Mouse (Mus musculus): ENCODE measurements around the gene Eif4g1.
A peak's percentile ranks its signal among the peaks of the same experiment; 100 is the strongest.

The Eif4g1 gene

DNA sequence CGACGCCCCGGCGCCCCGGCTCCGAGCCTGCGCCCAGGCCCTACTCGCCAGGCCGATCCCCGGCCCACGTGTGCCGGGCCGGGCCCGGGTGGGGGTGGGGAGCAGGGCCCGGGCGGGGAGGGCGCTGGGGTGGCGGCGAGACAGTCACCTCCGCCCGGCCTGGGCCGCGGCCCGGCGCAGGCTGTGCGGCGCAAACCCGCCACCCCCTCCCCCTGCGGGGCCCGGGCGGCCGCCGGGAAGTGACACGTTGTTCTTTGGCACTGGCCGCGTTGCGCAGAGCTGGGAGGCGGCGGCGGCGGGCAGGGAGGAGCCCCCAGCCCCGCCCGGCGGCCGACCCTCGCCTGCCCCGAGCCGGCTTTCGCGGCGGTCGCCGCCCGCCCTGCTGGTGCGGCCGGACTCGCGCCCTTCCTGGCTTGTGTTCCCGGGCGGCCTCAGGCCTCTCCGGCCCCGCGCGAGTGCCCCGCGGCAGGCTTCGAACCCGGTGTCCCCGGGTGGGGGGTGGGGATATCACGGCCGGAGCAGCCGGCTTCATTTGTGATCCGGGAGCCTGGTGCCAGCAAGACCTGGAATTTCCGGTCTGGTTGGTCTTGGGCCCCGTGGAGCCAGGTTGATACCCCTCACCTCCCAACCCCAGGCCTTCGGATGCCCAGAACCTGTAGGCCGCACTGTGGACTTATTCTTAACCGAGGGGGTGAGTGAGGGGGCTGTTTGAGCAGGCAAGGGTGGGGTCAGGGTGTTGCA lies 5.0 kb downstream of the Eif4g1 start:
- peak; percentile 20 to 35 for DNase-seq (ENCODE audit: low spot score in 2 of 2)

DNA sequence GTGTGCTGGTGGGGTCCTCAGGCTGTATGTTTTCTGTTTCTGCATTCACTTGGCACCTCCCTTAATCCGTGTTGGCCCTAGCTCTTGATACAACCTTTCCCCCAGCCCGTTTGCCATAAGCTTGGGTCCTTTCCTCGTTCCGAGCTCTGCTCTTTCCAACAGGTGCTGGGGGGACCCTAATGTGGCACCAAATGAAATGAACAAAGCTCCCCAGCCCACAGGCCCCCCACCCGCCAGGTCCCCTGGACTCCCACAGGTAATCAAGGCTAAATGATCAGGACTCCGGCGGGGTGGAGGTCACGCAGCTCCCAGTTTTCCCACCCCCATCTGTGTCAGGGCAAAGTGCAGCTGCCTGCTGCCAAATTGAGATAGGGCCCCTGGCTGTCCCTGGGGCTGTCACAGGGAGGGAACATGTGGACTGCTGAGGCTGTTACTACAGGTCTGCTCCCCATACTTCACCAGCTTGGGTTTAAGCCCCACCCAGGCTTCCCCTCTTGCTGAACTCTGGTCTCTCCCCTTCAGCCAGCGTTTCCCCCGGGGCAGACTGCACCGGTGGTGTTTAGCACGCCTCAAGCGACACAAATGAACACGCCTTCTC lies 5.7 kb downstream of the Eif4g1 start:
- DNase-seq (ENCODE audit: low spot score in 2 of 2), result peak; percentile 22 to 29

DNA sequence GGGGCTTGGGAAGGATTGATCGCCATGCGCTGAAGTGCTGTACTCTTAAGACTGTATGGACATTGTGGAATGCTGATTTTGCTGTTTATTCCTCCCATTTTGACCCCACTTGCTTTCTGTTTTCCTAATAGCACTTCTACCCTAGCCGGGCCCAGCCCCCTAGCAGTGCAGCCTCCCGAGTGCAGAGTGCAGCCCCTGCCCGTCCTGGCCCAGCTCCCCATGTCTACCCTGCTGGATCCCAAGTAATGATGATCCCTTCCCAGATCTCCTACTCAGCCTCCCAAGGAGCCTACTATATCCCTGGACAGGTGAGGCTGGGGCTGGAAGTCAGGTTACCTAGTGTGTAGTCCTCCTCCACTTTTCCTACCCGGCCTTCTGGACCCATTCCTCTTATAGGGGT lies 7.1 kb downstream of the Eif4g1 start:
- no peak for DNase-seq (ENCODE audit: low spot score in 2 of 2)

DNA sequence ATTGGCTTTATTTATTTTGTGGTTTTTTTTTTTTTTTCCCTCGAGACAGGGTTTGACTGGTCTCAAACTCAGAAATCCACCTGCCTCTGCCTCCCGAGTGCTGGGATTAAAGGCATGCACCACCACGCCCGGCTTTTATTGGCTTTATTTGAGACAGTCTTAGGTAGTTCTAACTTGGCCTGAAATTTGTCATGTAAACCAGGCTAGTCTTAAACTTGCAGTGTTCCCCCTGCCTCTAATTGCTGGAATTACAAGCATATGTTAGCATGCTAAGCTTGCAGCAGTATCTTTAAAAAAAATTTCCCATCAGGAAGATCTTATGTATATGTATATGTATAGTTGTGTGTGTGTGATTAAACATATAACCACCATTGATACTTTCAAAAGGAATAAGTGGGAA lies 8.6 kb downstream of the Eif4g1 start:
- no peak for DNase-seq (ENCODE audit: low spot score in 2 of 2)

DNA sequence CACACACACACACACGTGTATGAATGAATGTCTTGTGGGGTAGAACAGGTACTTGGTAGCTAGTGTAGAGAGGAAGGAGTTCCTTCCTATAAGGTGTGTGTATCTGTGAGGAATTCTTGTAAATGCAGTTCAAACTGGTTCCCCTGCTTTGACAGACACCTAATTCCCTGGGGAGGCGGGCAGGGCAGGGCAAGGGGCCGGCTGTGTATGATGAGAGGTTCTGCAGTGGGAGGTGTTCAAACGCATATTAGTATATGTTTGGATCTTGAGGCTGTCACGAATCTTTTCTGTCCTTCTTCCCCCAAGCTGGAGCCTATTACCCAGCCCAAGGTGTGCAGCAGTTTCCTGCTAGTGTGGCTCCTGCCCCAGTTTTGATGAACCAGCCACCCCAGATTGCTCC lies 9.3 kb downstream of the Eif4g1 start:
- no peak for DNase-seq (ENCODE audit: low spot score in 2 of 2)

DNA sequence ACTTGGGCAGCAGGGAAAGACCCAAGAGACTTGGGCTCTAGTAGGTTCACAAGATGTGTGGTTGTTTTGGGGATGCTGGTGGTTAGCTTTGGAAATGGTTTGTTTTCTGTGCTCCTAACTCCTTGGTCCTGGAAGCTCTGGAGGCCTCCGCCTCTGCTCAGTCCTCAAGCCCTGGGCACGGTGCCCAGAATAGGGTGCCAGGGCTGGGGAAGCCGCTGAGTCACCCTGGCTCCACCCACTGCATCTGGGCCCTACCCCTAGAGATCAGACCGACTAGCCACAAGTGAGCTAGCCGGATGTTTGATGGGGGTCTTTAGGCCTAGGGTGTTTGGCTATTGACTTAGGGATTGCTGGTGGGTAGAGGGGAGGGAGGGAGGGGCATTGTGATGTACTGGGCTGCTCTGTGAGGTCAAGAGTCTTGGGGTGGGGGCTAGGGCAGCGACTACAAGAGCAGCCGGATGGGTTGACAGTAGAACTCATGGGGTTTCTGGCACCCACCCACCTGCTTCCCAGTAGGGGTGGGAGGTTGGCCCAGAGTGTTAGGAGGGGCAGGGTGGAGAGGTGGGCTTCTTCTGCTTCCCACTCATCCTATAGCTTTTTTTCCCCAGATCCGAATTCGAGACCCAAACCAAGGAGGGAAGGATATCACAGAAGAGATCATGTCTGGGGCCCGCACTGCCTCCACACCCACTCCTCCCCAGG lies 10.0 kb downstream of the Eif4g1 start:
- peak; percentile 78 to 85 for DNase-seq (ENCODE audit: low spot score in 2 of 2)

DNA sequence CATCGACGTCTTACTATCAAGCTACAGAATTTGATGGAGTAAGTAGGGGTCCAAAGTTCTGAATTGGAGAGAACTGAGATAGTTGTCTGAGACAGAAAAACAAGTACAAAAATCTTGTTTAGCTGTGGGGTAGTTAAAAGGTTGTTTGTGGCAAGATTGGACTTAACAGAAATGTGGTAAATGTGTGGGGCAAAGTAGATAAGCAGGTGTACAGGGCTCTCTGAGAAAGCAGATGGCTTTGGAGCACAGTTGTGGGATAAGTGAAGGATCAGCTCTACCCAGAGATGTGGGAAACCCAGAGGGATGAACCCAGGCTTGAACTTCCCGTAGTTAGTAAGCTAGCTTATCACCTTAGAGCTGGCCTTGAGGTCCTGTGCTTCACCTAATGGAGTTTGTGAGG lies 22.7 kb downstream of the Eif4g1 start:
- DNase-seq (ENCODE audit: low spot score in 2 of 2), result no peak

DNA sequence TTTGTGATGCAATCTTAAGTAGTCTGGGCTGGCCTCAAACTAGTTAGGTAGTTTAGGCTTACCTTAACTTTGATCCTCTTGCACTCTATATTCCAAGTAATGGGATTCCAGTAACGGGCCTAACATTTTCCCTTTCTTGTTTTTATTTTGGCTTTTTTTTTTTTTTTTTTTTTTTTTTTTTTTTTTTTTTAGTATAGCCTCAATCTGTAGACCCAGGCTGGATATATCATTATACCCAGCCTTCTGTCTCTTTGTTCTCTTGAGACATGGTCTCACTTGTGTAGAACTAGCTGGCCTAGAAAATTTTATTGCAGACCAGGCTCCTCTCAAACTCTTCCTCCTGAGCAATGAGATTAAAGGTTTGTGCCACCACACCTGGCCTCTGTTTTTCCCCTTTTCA lies 23.5 kb downstream of the Eif4g1 start:
- no peak for DNase-seq (ENCODE audit: low spot score in 2 of 2)

DNA sequence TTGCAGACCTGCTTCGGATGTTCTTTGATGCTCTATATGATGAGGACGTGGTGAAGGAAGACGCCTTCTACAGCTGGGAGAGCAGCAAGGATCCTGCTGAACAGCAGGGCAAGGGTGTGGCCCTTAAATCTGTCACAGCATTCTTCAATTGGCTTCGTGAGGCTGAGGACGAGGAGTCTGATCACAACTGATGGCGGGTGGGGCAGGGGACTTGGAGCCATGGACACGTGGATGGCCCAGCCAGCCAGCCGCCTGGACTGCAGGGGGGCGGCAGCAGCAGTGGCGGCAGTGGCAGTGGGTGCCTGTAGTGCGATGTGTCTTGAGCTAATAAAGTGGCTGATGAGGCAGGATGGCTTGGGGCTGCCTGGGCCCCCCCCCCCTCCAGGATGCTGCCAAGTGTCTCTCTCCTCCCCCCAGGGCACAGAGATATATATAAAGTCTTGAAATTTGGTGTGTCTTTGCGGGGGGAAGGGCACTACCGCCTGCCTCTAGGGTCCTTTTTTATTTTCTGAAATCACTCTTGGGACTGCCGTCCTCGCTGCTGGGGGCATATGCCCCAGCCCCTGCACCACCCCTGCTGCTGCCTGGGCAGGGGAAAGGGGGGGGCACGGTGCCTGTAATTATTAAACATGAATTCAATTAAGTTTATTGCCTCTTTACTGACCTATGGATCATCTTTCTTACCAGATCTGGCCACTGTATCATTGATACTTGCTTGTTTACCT lies 24.3 kb downstream of the Eif4g1 start:
- DNase-seq (ENCODE audit: low spot score in 2 of 2), result no peak

DNA sequence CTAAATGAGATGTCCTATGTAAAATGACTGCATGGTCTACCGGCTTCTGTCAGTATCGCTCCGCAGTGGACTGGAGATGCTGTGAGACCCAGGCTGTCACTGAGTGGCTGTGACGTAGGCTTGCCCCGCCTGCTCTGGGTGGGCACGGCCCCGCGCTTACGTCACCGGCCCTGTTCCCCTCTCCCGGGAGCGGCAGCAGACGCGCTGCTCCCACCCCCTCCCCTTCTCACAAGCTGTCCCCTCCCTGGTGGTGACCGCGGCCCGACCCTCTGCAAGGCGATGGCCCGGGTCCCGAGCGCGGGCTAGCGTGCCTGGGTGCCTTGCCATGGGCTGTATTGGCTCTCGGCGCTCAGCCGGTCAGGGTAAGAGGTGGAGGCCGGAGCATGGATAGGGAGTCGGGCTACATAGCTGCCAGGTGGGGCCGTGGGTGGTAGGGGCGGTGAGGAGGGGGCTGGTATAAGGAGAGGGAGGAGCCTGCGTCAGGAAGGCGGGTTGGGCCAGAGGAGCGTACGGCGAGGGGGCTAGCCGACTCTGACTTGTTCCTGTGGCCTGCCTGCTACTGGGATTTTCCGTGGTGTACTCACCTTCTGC lies 25.1 kb downstream of the Eif4g1 start, which contains the start of gene Fam131a:
Gene Fam131a, plus strand, starts transcription at position 131 of the 591 bp plus-strand sequence.
- DNase-seq (ENCODE audit: low spot score in 2 of 2), result peak; percentile 49 to 59

DNA sequence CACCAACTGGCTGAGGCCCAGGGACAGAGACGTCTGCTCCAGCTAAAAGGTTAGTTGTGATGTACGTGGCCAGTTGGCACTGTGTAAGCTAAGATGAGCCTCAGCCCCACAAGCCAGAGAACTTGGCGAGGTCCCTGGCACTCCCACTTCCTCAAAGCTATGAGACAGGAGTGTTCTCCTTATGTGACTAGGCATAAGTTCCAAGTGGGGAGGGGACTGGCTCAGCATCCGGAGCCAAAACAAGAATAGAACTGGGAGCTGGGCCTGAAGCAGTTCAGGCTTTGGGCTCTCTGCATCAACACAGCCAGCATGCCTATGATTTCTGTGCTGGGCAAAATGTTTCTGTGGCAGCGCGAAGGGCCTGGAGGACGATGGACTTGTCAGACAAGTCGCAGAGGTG lies 26.7 kb downstream of the Eif4g1 start:
- DNase-seq (ENCODE audit: low spot score in 2 of 2), result no peak

DNA sequence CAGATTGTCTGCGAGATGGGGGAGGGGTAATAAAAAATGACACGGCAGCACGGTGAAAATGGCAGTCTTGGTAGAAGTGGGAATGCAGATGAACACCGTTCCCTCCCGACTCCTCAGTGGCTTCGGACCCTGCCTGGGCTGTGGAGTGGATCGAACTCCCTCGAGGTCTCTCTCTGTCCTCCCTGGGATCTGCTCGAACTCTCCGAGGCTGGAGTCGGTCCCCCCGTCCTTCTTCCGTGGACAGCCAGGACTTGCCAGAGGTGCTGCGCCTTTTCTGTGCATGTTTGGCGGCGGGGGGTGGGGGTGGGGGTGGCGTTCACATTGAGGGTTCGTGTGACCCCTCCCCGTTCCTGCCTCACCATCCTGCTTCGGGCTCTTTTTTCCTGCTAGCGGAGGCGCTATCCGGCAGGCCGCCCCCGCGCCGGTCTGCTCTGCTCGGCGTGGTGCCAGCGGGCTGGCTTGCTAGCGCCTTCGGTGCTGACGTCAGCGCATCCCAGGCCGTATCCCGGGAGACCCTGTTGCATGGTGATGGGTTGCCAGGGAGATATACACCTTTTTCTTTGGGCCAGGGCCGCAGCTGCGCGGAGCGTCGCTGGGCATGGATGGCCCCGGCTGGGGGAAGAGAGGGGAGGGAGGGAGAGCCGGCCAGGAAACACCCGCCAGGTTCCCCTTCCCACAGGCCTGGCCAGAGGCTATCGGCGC lies 27.7 kb downstream of the Eif4g1 start:
- no peak for DNase-seq (ENCODE audit: low spot score in 2 of 2)

DNA sequence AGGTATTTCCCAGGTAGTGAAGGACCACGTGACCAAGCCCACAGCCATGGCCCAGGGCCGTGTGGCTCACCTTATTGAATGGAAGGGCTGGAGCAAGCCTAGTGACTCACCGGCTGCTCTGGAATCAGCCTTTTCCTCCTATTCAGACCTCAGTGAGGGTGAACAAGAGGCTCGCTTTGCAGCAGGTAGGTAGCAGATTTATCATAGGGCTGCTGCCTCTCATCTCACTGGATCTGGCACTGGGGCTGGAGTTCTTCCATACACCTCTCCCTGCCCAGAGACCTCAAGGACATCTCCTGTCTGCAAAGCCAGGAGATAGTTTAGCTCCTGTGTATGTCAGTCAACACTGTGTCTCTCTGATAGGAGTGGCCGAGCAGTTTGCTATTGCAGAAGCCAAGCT lies 31.2 kb downstream of the Eif4g1 start:
- DNase-seq (ENCODE audit: low spot score in 2 of 2), result no peak

DNA sequence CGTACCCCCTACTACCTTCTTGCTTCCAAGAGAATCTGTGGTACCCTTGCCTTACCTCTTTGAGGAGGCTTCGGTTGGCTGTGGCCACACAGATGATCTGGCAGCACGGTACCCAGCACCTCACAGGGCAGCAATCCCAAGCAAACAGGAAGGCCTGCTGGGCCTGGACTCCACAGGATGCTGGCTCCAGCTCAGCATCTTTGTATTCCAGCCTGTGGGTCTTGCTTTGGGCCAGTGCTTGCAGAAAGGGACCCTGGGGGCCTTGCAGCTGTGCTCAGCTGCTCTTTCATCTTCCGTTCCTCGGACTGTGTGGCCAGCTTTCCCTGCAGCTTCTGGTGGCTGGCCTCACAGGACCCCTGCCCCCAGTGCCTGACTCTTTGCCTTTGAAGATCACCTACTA lies 31.9 kb downstream of the Eif4g1 start:
- no peak for DNase-seq (ENCODE audit: low spot score in 2 of 2)

DNA sequence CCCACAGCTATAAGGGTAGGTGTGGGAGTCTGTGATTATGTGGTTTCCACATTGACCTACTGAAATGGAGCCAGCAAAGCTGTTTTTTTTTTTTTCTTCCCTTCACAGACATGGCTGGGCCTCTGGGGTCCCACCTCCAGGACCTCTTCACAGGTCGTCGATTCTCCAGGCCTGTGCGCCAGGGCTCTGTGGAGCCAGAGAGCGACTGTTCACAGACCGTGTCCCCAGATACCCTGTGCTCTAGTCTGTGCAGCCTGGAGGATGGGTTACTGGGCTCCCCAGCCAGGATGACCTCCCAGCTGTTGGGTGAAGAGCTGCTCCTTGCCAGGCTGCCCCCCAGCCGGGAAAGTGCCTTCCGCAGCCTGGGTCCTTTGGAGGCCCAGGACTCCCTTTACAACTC lies 33.2 kb downstream of the Eif4g1 start:
- no peak for DNase-seq (ENCODE audit: low spot score in 2 of 2)

DNA sequence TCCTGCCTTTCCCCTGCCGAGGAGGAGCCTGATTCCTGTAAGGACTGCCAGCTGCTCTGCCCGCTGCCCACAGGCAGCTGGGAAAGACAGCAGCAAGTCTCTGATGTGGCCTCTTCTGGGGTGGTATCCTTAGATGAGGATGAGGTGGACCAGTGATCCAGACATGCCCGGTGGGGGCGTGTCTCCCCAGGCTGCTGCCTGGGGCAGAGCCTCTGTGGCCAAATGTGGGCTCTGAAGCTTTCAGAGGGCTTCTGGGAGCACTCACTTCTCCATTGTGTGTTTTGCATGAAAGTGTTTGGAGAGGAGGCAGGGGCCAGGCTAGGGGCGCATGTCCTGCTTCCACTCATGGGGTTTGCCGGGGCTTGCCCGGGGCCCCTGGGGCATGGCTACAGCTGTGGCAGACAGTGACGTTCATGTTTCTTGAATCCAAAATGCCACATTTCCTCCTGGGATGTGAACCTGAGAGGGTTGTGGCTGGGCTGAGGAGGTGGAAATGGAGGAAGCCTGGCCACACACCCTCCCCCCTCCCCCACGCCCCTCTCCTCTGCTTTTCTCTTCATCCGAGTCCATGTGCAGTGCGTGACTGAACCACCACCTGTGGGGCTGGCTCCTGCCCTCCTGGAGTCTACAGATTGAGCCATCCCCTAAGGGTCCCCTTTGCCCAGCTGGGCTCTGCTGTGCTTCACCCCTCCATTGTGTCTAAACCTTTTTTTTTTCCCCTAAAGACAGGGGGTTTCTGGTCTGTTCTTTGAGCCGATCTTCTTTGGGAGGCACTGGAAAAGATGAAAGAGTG lies 33.8 kb downstream of the Eif4g1 start:
- DNase-seq (ENCODE audit: low spot score in 2 of 2), result no peak

DNA sequence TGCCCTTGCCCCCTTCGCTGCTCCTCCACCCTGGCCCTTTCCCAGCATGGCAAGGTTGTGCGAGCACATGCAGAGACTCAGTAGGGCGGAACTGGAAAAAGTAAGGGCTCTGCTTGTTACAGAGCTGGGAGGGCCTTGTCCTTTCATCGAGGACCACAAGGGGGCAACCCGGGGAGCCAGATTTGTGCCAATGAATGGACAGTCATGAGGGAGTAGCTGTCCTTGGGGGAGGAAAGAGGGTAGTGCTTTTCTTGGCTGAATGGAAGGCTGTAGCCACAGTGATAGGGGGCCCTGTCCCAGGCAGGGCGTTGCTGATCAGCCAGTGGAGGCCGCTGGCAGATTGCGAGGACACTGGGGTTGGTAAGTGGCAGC lies 34.4 kb downstream of the Eif4g1 start:
- peak; percentile 51 to 69 for DNase-seq (ENCODE audit: low spot score in 2 of 2)

DNA sequence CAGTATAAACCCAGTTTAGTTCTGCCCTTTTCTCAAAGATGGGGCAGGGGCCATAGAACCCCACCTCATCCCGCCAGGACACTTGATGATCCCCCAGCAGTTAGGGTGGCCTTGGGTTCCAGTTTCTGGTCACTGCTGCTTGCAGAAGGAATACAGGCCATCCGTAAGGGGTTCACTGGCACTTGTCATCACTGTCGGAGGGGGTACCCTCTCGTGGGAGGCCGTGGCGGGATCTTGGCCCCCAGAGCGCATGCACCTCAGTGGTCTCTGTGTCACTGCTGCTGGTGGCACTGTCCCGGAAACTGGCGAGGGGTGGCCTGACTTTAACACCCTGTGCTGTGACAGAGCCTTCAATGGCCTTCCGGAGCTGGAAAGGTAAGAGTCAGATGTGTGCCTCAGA lies 35.0 kb downstream of the Eif4g1 start:
- DNase-seq (ENCODE audit: low spot score in 2 of 2), result no peak

DNA sequence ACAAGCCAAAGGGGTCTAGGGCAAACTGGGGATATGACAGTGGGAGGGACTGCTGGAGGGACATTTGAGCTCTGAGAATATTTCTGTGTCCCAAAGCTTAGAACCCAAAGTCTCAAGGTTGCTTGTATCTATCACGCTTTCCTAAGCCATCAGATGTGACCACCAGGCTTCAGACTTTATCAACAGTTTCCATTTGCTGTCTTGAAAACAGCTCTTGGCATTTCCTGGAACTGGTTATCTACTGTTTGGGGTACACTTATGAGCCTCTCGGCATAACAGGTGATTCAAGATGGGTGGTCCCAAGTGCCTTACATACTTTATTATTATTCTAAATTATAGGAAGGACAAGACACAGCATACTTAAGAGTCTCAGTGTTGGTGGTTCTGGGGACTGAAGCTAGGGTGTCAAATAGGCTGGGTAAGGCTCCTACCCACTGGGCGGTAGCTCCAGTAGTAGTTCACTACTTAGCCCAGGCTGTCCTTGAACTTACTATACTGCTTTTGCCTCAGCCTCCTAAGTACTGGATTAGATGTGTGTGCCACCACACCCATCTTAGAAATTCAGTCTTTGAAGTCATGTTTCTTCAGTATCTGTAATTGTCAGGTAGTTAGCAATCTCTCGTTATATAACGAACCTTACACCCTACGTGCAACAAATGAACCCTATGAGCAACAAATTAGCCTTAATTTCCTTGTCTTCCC lies 35.7 kb downstream of the Eif4g1 start:
- DNase-seq (ENCODE audit: low spot score in 2 of 2), result no peak

DNA sequence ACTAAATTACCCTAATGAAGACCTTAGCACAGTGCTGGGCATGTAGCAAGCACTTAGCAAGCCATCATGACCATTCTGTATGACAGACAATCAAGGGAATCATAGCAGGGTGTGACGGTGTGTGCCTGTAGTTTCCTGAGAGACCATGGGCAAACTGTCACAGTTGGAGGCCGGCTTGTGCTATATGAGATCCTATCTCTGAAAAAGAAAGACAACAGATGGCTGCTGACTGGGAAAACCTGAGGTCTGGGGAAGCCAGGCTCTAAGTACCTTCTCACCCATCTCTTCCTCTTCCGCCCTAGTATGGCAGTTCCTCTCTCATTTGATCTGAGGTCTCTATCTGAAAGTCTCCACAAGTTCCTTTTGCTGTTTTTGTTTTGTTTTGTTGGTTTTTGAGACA lies 37.7 kb downstream of the Eif4g1 start:
- DNase-seq (ENCODE audit: low spot score in 2 of 2), result no peak

Measured in spleen, postnatal 14 days (tissue).